8 mouse cellular contexts compared by ENCODE assay signal in genomic region chr2:28915768-28916512, GRCm38 (mm10). TPM values are rescaled to one million over a fixed set of nuclear protein-coding genes. Genes with fewer than 3 reads are reported as not detected.
DNase-seq lines count a peak whose midpoint lies in the region; ATAC-seq lines count a peak whose summit lies in the region.

No protein-coding gene starts in this region.

- no peaks in the 10 kb centered on the region for H3K4me1 ChIP-seq in embryonic facial prominence, embryonic 11.5 days (ENCODE audit: control insufficient read depth, insufficient read depth, low read length)
- H3K4me1 ChIP-seq in liver, embryonic 15.5 days (replicated peaks), result peaks cover 7% of the 10 kb centered on the region; the same call in 1 of the 2 replicates
- peaks cover 30% of the 10 kb centered on the region for H3K4me1 ChIP-seq in neural tube, embryonic 12.5 days

- no peak overlapping the region for H3K9ac ChIP-seq in embryonic facial prominence, embryonic 11.5 days (replicated peaks; ENCODE audit: low read length)
- H3K9ac ChIP-seq in liver, embryonic 15.5 days, result no peak overlapping the region
- H3K9ac ChIP-seq in neural tube, embryonic 12.5 days, result 0 out of 2 replicates have a peak overlapping the region, but pooled peaks have one; percentile 5

- H3K36me3 ChIP-seq in embryonic facial prominence, embryonic 11.5 days (replicated peaks; ENCODE audit: control insufficient read depth, insufficient read depth, low read depth, low read length), result no peaks in the 10 kb centered on the region
- H3K36me3 ChIP-seq in liver, embryonic 15.5 days (replicated peaks), result no peaks in the 10 kb centered on the region
- H3K36me3 ChIP-seq in neural tube, embryonic 12.5 days, result no peaks in the 10 kb centered on the region

- ATAC-seq in embryonic facial prominence, embryonic 11.5 days (replicated peaks; ENCODE audit: insufficient number of reproducible peaks, low FRiP score, low TSS enrichment, low read depth), result peak; percentile 75
- ATAC-seq in liver, embryonic 15.5 days (ENCODE audit: insufficient read depth), result peak; percentile 62
- no peak for ATAC-seq in neural tube, embryonic 12.5 days (ENCODE audit: low FRiP score, low read depth)

- intact Hi-C loops in left cerebral cortex, postnatal 4 days (cut with DNase I), result loop anchor here (10.0 kb wide), 1 partner anchor 161 kb away; no protein-coding TSS in a partner anchor

- H3K9me3 ChIP-seq in embryonic facial prominence, embryonic 11.5 days (replicated peaks; ENCODE audit: control insufficient read depth, low read length), result no peaks in the 10 kb centered on the region
- no peaks in the 10 kb centered on the region for H3K9me3 ChIP-seq in liver, embryonic 15.5 days (replicated peaks)
- no peaks in the 10 kb centered on the region for H3K9me3 ChIP-seq in neural tube, embryonic 12.5 days

- under 1% methylated on average over 50 of the region's 50 CpGs for WGBS in embryonic facial prominence, embryonic 11.5 days
- WGBS in liver, embryonic 15.5 days (ENCODE audit: insufficient replicate concordance), result 2% methylated on average over 50 of the region's 50 CpGs
- under 1% methylated on average over 50 of the region's 50 CpGs for WGBS in neural tube, embryonic 12.5 days

- no peak overlapping the region for H3K4me3 ChIP-seq in embryonic facial prominence, embryonic 11.5 days (ENCODE audit: low read depth, low read length)
- H3K4me3 ChIP-seq in liver, embryonic 15.5 days (replicated peaks), result no peak overlapping the region
- H3K4me3 ChIP-seq in neural tube, embryonic 12.5 days, result peak overlapping the region; percentile 20

- peaks cover 83% of the 10 kb centered on the region for H3K27me3 ChIP-seq in embryonic facial prominence, embryonic 11.5 days (ENCODE audit: control insufficient read depth, insufficient read depth, low read length)
- H3K27me3 ChIP-seq in liver, embryonic 15.5 days, result peaks cover 100% of the 10 kb centered on the region
- H3K27me3 ChIP-seq in neural tube, embryonic 12.5 days (replicated peaks), result peaks cover 96% of the 10 kb centered on the region

- DNase-seq in left cerebral cortex, postnatal 4 days, result peak; percentile 87
- DNase-seq in left cerebral cortex, adult 11 months (ENCODE audit: low spot score), result no peak
- DNase-seq in embryonic facial prominence, embryonic 11.5 days (ENCODE audit: low spot score), result peak; percentile 86
- peak; percentile 81 for DNase-seq in induced T-regulatory cell, adult 2 months (ENCODE audit: low read depth)
- DNase-seq in thymus, postnatal 4 days, result peak; percentile 96
- no peak for DNase-seq in right cerebral cortex, postnatal 25 days

- no peak overlapping the region for H3K27ac ChIP-seq in embryonic facial prominence, embryonic 11.5 days (replicated peaks; ENCODE audit: low read depth, low read length)
- no peak overlapping the region for H3K27ac ChIP-seq in liver, embryonic 15.5 days (replicated peaks)
- H3K27ac ChIP-seq in neural tube, embryonic 12.5 days, result no peak overlapping the region

- H3K4me2 ChIP-seq in embryonic facial prominence, embryonic 11.5 days (ENCODE audit: low read depth, low read length), result no peak overlapping the region; the same call in 1 of the 2 replicates
- peak overlapping the region; percentile 25; the same call in 1 of the 2 replicates for H3K4me2 ChIP-seq in liver, embryonic 15.5 days
- H3K4me2 ChIP-seq in neural tube, embryonic 12.5 days (replicated peaks), result peak overlapping the region; percentile 28; the same call in 1 of the 2 replicates

RNA-seq across cellular contexts. Expression of gene Barhl1, which starts 0.5 kb away (rescaled TPM):
- total RNA-seq in left cerebral cortex, postnatal 4 days (2021), result under 1 TPM; 0.20 to 0.34 TPM
- polyA plus RNA-seq in embryonic facial prominence, embryonic 11.5 days (2014; fragmentation: Nextera tagmentation; extraction: Ambion mirVana), result 0.83 and 0.89 TPM in 2 replicates
- polyA plus RNA-seq in liver, embryonic 15.5 days (2015; fragmentation: Nextera tagmentation; extraction: Ambion mirVana), result not detected in 2 replicates
- polyA plus RNA-seq in neural tube, embryonic 12.5 days (2016; fragmentation: Nextera tagmentation; extraction: Ambion mirVana), result 13.5 and 17.4 TPM in 2 replicates

Comparison
In these comparisons a context has a peak if more than half of its experiments do, and no peak if none do; other contexts are left out.
1. DNase-seq: peak in left cerebral cortex, postnatal 4 days (single experiment), embryonic facial prominence, embryonic 11.5 days (single experiment), induced T-regulatory cell, adult 2 months (single experiment) and thymus, postnatal 4 days (single experiment); none in left cerebral cortex, adult 11 months (single experiment) and right cerebral cortex, postnatal 25 days (single experiment).